Mouse (Mus musculus) ES-E14 (cell line): ENCODE measurements around the gene Map2k5.

Source experiments
- CHD2 ChIP-seq: IDR thresholded peaks from 2 replicates; pipeline ENCODE4 v1.6.1; 2014; ENCODE audit warnings: mild to moderate bottlenecking, low read depth, low read length, inconsistent platforms
- MAFK ChIP-seq: IDR thresholded peaks from 2 replicates; pipeline ENCODE4 v1.6.1; 2014; ENCODE audit warnings: mild to moderate bottlenecking, low read depth, low read length, inconsistent platforms; ENCODE audit not compliant: insufficient read depth
- ZNF384 ChIP-seq: IDR thresholded peaks from 2 replicates; pipeline ENCODE4 v1.6.1; 2012; ENCODE audit warnings: low read depth, low read length, inconsistent platforms

DNA sequence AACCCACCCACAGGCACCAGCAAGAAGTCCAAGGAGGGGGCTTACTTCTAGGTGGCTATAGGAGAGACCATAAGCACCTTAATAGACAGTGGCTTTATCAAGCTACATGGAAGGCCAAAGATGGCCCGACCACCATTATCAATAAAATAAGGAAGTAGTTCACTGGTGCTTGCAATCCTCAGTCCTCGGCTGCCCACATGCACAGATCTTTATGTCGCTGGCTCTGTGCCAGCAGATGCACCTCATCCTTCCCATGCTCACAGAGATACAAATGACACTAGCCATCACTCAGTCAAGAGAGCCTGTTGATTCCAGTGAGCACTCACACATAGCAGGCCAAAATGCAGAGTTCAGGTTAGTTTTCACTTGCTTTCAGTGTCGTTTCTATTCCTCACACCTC is 89.0 kb downstream of the Map2k5 start:
- TF ChIP-seq MAFK = no peak
- TF ChIP-seq ZNF384 = no peak
- no peak for TF ChIP-seq CHD2
